Mouse (Mus musculus) hindbrain, embryonic 13.5 days (tissue): Measurements from ENCODE around the gene Lmx1a. TPM values are rescaled to one million over a fixed set of nuclear protein-coding genes. Genes with fewer than 3 reads are reported as not detected.

Source experiments
- ATAC-seq: fragments of 200-750 bp; cut with Nextera tagmentation; 2 replicates; pipeline ENCODE4 v1.8.0; 2017; ENCODE audit warnings: moderate TSS enrichment; ENCODE audit not compliant: low FRiP score
- H3K27ac ChIP-seq: fragments of 300-500 bp; sonication (generic); 2 replicates; pipeline ENCODE4 v1.5.1; 2015; ENCODE audit warnings: inconsistent platforms, mild to moderate bottlenecking, moderate library complexity
- H3K27me3 ChIP-seq: fragments of 300-500 bp; sonication (generic); 2 replicates; pipeline ENCODE4 v1.6.1; 2015; ENCODE audit warnings: mild to moderate bottlenecking, inconsistent platforms
- H3K36me3 ChIP-seq: fragments of 300-500 bp; sonication (generic); 2 replicates; pipeline ENCODE4 v1.6.1; 2015; ENCODE audit warnings: mild to moderate bottlenecking, inconsistent platforms
- H3K4me1 ChIP-seq: fragments of 300-500 bp; sonication (generic); replicated peaks from 2 replicates; pipeline ENCODE4 v1.6.1; 2015; ENCODE audit warnings: inconsistent platforms
- H3K4me2 ChIP-seq: fragments of 300-500 bp; sonication (generic); 2 replicates; pipeline ENCODE4 v1.6.1; 2015; ENCODE audit warnings: inconsistent platforms, mild to moderate bottlenecking, moderate library complexity
- H3K4me3 ChIP-seq: fragments of 300-500 bp; sonication (generic); 2 replicates; pipeline ENCODE4 v1.5.1; 2015; ENCODE audit warnings: mild to moderate bottlenecking, inconsistent platforms
- H3K9ac ChIP-seq: fragments of 300-500 bp; sonication (generic); 2 replicates; pipeline ENCODE4 v1.6.1; 2015; ENCODE audit warnings: mild to moderate bottlenecking, inconsistent platforms
- H3K9me3 ChIP-seq: fragments of 300-500 bp; sonication (generic); 2 replicates; pipeline ENCODE4 v1.6.1; 2016; ENCODE audit warnings: inconsistent platforms
- WGBS: fragments of 180-500 bp; shearing (Covaris S2); methylation state at CpG from one replicate; pipeline ENCODE4 v1.1.7; 2015; 5-methylcytosine and 5-hydroxymethylcytosine counted together
- polyA plus RNA-seq: library from polyadenylated mRNA; unstranded; fragments of >200 nt; fragmentation: Nextera tagmentation; extraction: Ambion mirVana; gene quantifications from 2 replicates; pipeline ENCODE4 v1.2.1, GENCODE M21; 2015

Lmx1a gene
- polyA plus RNA-seq, 1 experiment from 2014 or later: 10.1 TPM

DNA sequence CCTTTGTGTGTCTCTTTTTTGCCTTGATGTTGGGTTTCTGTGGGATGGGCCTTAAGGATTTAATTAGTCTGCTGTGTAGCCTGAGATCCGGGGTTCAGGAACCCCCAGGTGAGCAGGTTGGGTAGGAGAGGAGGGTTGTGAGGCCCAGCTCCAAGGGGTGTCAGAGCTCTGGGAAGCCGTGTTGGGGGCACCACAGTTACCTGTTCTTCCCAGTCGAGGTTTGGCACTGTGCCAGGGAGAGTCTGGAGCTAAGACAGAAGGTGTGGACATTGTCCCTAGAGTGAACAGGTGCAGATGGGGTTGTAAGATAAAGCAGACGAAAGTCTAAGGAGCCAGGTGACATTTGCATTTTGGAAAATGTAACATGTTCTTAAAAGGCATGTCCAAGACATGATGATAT, 112.9 kb downstream of the Lmx1a start:
- Histone ChIP-seq H3K36me3 (no peaks in the 10 kb centered on the region), H3K4me2 (peak overlapping the region; percentile 82), H3K4me1 (peaks cover 36% of the 10 kb centered on the region), H3K27me3 (peaks cover 32% of the 10 kb centered on the region), H3K9ac (no peak overlapping the region), H3K9me3 (no peaks in the 10 kb centered on the region), H3K27ac (peak overlapping the region; percentile 92), H3K4me3 (0 out of 2 replicates have a peak overlapping the region, but pooled peaks have one; percentile 51)
- 29% methylated on average over 4 of the region's 4 CpGs for WGBS
- ATAC-seq: 0 out of 2 replicates have a peak, but pooled peaks have one; percentile 6

DNA sequence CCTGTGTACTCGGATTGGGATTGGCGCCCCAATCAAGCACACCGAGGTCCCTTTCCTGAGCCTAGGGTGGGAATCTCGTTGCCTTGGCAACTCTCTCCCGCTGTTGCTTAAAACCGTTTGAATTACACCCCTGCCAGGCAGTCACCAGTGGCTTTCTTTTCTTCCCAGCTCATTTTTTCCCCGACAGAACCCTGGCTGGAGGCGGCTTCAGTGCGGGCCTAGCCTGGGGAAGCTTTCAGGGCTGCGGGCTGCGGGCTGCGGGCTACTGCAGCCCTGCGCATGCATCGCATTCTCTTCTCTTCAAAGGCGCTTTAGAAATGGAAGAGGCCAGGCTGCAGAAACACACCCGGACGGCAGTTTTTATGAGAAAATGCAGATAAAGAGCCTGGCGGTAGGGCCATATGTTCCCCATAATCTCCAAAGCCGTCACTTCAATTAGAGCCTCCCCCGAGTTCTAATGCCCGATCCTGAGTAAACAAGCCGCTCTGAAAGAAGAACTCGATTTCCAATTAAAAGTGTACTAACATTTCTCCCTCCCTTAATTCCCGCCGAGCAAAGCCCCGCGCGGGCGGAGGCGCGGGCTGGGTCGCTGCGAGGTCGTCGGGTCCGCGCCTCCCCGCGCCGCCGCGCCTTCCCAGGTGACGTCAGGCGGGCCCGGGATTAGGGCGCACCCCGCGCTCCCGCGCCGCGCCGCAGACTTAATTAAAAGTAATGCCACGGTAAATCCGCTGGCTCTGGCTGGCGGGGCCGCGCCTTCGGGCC, 113.7 kb downstream of the Lmx1a start:
- no peaks in the 10 kb centered on the region for H3K36me3 ChIP-seq
- peaks cover 36% of the 10 kb centered on the region for H3K4me1 ChIP-seq
- under 1% methylated on average over 59 of the region's 59 CpGs for WGBS
- peak; percentile 83 for ATAC-seq
- peak overlapping the region; percentile 92 for H3K27ac ChIP-seq
- peaks cover 37% of the 10 kb centered on the region for H3K27me3 ChIP-seq
- H3K4me2 ChIP-seq: peak overlapping the region; percentile 82
- no peaks in the 10 kb centered on the region for H3K9me3 ChIP-seq
- peak overlapping the region; percentile 71 for H3K9ac ChIP-seq
- H3K4me3 ChIP-seq: peak overlapping the region; percentile 51

DNA sequence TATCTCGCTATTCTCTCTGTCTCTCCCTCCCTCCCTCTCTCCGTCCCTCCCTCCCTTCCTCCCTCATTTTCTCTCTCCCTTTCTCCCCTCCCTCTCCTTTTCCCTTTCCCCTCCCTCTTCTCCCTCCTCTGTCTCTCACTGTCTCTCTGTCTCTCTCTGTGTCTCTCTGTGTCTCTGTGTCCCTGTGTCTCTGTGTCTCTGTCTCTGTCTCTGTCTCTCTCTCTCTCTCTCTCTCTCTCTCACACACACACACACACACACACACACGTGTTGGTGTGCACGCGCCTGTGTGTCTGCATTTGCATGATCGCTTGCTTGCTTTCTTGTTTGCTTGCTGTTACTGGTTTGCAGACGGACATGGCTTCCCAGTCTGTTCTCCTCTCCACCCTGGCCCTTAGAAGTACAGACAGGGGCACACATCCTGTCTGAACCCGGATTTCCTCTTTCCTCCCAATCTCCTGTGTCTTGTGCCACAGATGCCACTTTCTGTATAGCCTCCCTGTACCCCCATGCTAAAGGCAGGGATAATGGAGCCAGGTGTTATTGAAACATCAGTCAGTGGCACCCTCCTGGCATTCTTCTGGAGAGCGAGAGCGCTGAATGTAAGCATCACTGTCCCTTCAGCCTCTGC, 114.4 kb downstream of the Lmx1a start:
- Histone ChIP-seq H3K4me1 (peaks cover 36% of the 10 kb centered on the region), H3K9ac (peak overlapping the region; percentile 71), H3K27me3 (peaks cover 37% of the 10 kb centered on the region), H3K9me3 (no peaks in the 10 kb centered on the region), H3K4me2 (peak overlapping the region; percentile 82), H3K27ac (peak overlapping the region; percentile 92), H3K4me3 (peak overlapping the region; percentile 51), H3K36me3 (no peaks in the 10 kb centered on the region)
- WGBS: 8% methylated on average over 10 of the region's 10 CpGs
- ATAC-seq: no peak; the same call in 1 of the 2 replicates

DNA sequence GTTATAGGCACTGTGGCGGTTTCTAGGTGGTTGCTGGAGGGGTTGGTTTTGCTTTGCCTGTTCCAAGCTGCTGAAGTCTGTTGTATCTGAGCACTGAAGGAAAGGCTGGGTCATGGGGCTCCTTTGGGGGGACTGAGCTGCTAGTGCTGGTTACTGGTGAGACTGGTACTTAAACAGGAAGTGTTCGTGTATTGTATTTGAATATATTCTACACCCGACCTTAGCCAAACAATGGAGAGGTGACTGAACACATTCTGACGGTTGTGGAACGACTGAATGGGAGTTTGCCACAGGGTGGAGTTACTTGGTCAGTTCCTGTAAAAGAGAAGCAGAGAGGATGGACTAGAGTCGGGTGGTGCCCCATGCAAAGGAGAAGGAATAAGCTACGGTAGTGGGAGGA, 115.8 kb downstream of the Lmx1a start:
- no peak overlapping the region for H3K27ac ChIP-seq
- no peak overlapping the region for H3K9ac ChIP-seq
- peaks cover 36% of the 10 kb centered on the region for H3K4me1 ChIP-seq

DNA sequence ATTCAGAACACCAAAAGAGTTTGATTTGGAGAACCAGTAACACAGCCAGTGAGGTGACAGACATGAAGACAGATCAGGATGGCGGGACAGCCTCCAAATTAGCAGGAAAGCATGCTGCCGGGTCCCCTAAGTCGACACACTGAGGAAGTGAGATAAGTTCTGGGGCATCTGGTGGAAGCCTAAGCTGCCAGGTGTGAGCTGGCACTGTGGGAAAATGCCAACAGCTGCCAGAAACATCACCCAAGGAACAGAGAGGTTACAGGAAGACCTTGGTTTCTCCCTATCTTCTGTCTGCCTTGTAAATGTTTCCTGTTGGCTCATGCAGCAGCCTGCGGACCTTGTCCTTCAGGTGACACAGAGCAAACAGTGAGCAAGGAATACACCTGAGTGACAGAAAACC, 122.1 kb downstream of the Lmx1a start:
- 88% methylated on average over 4 of the region's 4 CpGs for WGBS

More for the DNA sequence above, 115.8 kb downstream of the Lmx1a start:
- H3K4me3 ChIP-seq: no peak overlapping the region
- H3K4me2 ChIP-seq: no peak overlapping the region
- ATAC-seq: no peak
- no peaks in the 10 kb centered on the region for H3K36me3 ChIP-seq
- 58% methylated on average over 7 of the region's 7 CpGs for WGBS
- H3K27me3 ChIP-seq: peaks cover 37% of the 10 kb centered on the region
- H3K9me3 ChIP-seq: no peaks in the 10 kb centered on the region

DNA sequence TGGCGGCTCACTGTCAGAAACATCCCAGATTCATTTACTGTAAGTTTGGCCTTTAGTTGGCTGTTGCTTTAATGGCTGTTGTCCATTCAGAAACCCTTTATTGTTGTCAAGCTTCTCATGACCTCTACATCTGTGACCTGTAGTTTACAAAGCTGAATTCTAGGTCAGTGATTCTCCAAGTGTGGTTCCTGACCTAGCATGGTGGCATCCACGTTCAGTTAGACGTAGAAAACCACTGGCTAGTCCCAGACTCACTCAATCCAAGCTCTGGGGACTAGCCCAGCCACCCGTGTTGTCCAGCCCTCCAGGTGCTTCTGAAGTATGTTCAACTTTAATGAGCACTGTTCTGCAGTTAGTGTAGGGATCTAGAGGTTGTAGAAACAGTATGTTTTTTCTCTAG, 126.1 kb downstream of the Lmx1a start:
- Histone ChIP-seq H3K27me3 (0 out of 2 replicates have a peak, but pooled peaks cover 4% of the 10 kb centered on the region), H3K9ac (no peak overlapping the region), H3K4me1 (peaks cover 6% of the 10 kb centered on the region), H3K4me2 (no peak overlapping the region), H3K9me3 (no peaks in the 10 kb centered on the region), H3K36me3 (no peaks in the 10 kb centered on the region), H3K27ac (no peak overlapping the region), H3K4me3 (no peak overlapping the region)
- 84% methylated on average over 4 of the region's 4 CpGs for WGBS
- no peak for ATAC-seq

More for the DNA sequence above, 122.1 kb downstream of the Lmx1a start:
- H3K4me3 ChIP-seq: no peak overlapping the region
- H3K4me2 ChIP-seq: no peak overlapping the region
- no peak for ATAC-seq
- no peak overlapping the region for H3K9ac ChIP-seq
- H3K27ac ChIP-seq: no peak overlapping the region
- no peaks in the 10 kb centered on the region for H3K4me1 ChIP-seq
- no peaks in the 10 kb centered on the region for H3K9me3 ChIP-seq
- H3K27me3 ChIP-seq: peaks cover 9% of the 10 kb centered on the region
- no peaks in the 10 kb centered on the region for H3K36me3 ChIP-seq

DNA sequence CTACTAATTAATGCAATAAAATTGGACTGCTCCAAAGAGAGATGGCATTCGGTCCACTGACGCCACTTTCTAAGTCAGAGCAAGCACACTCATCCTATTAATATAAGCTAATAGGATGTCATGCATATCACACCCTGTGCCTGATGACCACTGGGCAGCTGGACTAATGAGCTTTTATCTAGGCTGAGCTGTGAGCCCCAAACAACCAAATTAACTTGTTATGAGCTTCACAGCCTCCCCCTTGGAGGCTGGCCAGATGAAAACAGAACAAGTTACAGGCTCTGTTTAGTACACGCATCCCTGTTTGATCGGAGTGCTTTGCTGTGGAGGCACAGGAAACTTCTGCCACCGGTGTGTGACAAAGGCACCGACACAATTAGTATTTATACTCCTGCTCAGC, 128.0 kb downstream of the Lmx1a start:
- ATAC-seq: no peak
- 56% methylated on average over 6 of the region's 6 CpGs for WGBS
- no peak overlapping the region for H3K9ac ChIP-seq

DNA sequence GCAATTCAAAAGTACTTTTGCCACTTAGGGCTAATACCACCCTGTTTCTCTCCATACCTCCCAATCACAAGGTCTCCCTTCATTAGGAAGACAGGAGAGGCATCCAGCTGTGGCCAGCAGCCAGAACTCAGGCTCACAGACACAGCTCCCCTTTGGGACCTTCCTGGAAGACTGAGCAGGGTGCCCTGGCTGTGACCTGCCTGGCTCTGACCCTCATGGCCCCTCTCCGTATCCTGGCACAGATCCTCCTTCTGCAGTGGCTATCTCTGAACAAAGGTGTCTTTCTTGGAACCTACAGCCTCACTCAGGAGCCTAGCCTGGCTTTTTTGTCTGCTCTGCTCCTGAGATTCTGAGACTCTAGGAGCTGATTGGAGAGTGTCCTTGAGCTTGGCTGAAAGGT, 128.6 kb downstream of the Lmx1a start:
- WGBS: 20% methylated on average over 1 of the region's 1 CpGs
- ATAC-seq: no peak

More for the DNA sequence above, 128.0 kb downstream of the Lmx1a start:
- no peak overlapping the region for H3K27ac ChIP-seq
- H3K4me2 ChIP-seq: no peak overlapping the region
- H3K4me3 ChIP-seq: no peak overlapping the region
- peaks cover 6% of the 10 kb centered on the region for H3K4me1 ChIP-seq
- H3K27me3 ChIP-seq: no peaks in the 10 kb centered on the region
- H3K36me3 ChIP-seq: no peaks in the 10 kb centered on the region
- no peaks in the 10 kb centered on the region for H3K9me3 ChIP-seq

DNA sequence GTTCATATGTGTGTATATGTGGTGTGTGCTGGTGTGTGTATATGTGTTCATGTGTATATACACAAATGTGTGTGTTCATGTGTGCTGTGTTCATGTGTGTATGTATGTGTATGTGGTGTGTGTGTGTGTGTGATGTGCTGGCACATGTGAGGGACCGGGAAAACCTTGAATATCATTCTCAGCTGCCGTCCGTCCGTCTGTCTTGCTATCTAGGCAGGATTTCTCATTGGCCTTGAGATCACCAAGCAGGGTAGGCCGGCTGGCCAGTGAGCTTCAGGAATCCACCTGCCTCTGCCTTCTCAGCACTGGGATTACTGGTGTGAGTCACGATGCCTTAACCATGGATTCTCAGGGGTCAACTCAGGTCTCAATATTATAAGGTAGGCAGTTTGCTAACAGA, 131.0 kb downstream of the Lmx1a start:
- no peaks in the 10 kb centered on the region for H3K27me3 ChIP-seq
- no peaks in the 10 kb centered on the region for H3K36me3 ChIP-seq
- no peaks in the 10 kb centered on the region for H3K9me3 ChIP-seq
- H3K4me3 ChIP-seq: no peak overlapping the region
- no peak for ATAC-seq
- H3K4me1 ChIP-seq: peaks cover 6% of the 10 kb centered on the region
- H3K4me2 ChIP-seq: no peak overlapping the region
- no peak overlapping the region for H3K27ac ChIP-seq
- H3K9ac ChIP-seq: no peak overlapping the region
- 93% methylated on average over 6 of the region's 6 CpGs for WGBS

More for the DNA sequence above, 128.6 kb downstream of the Lmx1a start:
- H3K27me3 ChIP-seq: no peaks in the 10 kb centered on the region
- peaks cover 6% of the 10 kb centered on the region for H3K4me1 ChIP-seq
- H3K9ac ChIP-seq: no peak overlapping the region
- H3K9me3 ChIP-seq: no peaks in the 10 kb centered on the region
- H3K4me2 ChIP-seq: no peak overlapping the region
- no peak overlapping the region for H3K27ac ChIP-seq
- no peaks in the 10 kb centered on the region for H3K36me3 ChIP-seq
- no peak overlapping the region for H3K4me3 ChIP-seq

DNA sequence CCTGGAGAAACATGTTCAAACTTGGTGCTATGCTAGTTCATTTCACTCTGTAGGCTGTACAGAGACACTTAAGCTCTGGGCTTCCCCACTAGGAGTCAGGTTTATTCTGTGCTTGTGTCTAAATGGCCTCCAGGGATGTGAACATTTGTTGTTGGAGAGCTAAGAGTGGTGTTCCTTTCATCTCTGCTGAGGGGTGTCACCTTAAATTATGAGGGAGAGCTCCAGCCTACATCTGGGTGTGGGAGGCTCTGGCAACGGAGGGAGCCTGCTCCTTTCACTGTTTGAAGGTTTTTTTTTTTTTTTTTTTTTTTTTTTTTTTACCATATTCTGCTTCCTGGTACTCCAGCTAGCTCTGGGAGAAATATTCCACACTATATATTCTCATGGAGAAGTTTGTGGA, 132.1 kb downstream of the Lmx1a start:
- Histone ChIP-seq H3K9ac (no peak overlapping the region), H3K27me3 (no peaks in the 10 kb centered on the region), H3K27ac (no peak overlapping the region), H3K4me2 (no peak overlapping the region), H3K36me3 (no peaks in the 10 kb centered on the region), H3K4me3 (no peak overlapping the region), H3K9me3 (no peaks in the 10 kb centered on the region), H3K4me1 (peaks cover 6% of the 10 kb centered on the region)
- WGBS: 74% methylated on average over 1 of the region's 1 CpGs
- no peak for ATAC-seq

DNA sequence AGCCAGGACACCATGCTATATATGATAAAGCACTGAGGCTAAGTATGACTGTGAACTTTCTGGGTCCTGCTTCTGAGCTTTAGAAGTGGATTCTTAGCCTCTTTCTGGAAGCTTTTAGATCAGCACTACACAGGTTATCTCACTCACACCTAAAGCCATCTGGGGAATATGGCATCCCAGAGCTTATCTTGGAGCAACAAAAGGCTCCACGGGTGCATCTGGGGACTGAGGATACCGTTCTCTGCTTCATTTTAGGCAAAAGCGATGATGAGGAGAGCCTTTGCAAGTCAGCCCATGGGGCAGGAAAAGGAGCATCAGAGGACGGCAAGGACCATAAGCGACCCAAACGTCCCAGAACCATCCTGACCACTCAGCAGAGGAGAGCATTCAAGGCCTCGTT, 141.3 kb downstream of the Lmx1a start:
- 88% methylated on average over 7 of the region's 7 CpGs for WGBS
- no peaks in the 10 kb centered on the region for H3K36me3 ChIP-seq
- H3K4me2 ChIP-seq: no peak overlapping the region
- ATAC-seq: no peak
- no peaks in the 10 kb centered on the region for H3K4me1 ChIP-seq
- H3K9me3 ChIP-seq: no peaks in the 10 kb centered on the region
- no peak overlapping the region for H3K9ac ChIP-seq
- no peaks in the 10 kb centered on the region for H3K27me3 ChIP-seq
- no peak overlapping the region for H3K4me3 ChIP-seq
- H3K27ac ChIP-seq: no peak overlapping the region

DNA sequence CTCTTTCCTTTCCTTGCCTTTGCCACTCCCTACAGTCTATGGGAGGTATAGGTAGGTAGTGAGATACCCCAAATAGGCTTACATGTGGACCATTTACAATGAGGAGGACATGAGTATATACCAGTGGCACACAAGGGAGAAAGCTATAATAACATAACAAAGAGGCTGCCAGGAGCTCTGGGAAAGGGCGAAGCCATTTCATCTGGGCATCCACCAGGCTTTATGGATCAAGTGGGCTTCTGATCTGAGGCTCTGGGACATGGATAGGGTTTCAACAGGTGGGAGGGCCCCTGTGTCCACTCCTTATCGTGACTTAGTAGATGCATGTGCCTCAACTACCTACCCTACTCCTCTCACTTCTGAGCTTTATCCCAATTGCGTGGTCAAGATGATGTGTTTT, 142.6 kb downstream of the Lmx1a start:
- no peaks in the 10 kb centered on the region for H3K36me3 ChIP-seq
- H3K4me2 ChIP-seq: no peak overlapping the region
- H3K9ac ChIP-seq: no peak overlapping the region
- H3K9me3 ChIP-seq: no peaks in the 10 kb centered on the region
- H3K27me3 ChIP-seq: no peaks in the 10 kb centered on the region
- 86% methylated on average over 3 of the region's 3 CpGs for WGBS
- H3K4me1 ChIP-seq: no peaks in the 10 kb centered on the region
- H3K4me3 ChIP-seq: no peak overlapping the region
- no peak overlapping the region for H3K27ac ChIP-seq
- ATAC-seq: no peak

DNA sequence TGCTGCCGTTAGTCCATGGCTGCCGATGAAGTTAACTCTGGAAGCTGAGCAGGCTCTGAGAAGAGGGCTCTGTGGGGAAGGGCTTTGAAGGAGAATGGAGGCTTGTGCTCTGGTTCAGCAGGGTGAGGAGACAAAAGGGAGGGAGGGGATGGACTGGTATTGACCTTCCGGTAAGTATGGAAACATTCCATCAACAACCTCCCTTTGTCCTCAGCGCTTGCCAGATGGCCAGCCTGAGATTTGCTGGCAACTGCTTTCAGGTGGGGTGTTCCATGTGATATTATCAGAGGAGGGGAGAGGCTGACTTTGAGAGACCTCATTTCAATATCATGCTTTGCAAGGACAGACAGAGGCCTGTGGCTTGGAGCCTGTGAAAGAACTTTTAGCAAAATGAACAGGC, 165.8 kb downstream of the Lmx1a start:
- Histone ChIP-seq H3K27me3 (no peaks in the 10 kb centered on the region), H3K9ac (no peak overlapping the region), H3K36me3 (no peaks in the 10 kb centered on the region), H3K4me3 (no peak overlapping the region), H3K27ac (no peak overlapping the region), H3K4me1 (no peaks in the 10 kb centered on the region), H3K9me3 (no peaks in the 10 kb centered on the region), H3K4me2 (no peak overlapping the region)
- 40% methylated on average over 4 of the region's 4 CpGs for WGBS
- ATAC-seq: no peak
